Mouse (Mus musculus): Measurements from ENCODE around the gene Zfp950. TPM values are rescaled to one million over a fixed set of nuclear protein-coding genes. Genes with fewer than 3 reads are reported as not detected.
"Not testable (repeated sequence)": the region's sequence is repeated elsewhere in the genome, so short reads cannot be mapped to it uniquely, and the experiment has no call there.

Gene Zfp950
- 21.1 and 22.1 TPM in 2 replicates for polyA plus RNA-seq (2012; rRNA removed)

- TF ChIP-seq CTCF (IDR thresholded peaks at IDR 0.05; ENCODE audit: borderline replicate concordance, extremely low read depth, insufficient read depth, insufficient read length) (no peak), POLR2A (IDR thresholded peaks at IDR 0.05; ENCODE audit: borderline replicate concordance, extremely low read depth, insufficient read depth, insufficient read length, poor library complexity, severe bottlenecking) (0 out of 2 replicates have a peak, but pooled peaks have one; percentile 14)
- DNase-seq (ENCODE audit: low read depth) = peak; percentile 97
Observed at GRCm38 (mm10) chr19:61140342-61141206, at the start of gene Zfp950. Zfp950 (minus strand) TSS chr19:61140840.

GRCm38 (mm10) chr19:61183590-61183989 lies 43.0 kb upstream of the Zfp950 start, which contains the start of gene Gm6020:
Gm6020 (plus strand) TSS chr19:61183890.
- not testable (repeated sequence) for DNase-seq (ENCODE audit: low read depth)

GRCm38 (mm10) chr19:61175756-61176324 lies 35.2 kb upstream of the Zfp950 start, which contains the start of gene Gm7102:
Gm7102 (minus strand) TSS chr19:61176309.
- no peak for TF ChIP-seq POLR2A (IDR thresholded peaks at IDR 0.05; ENCODE audit: borderline replicate concordance, extremely low read depth, insufficient read depth, insufficient read length, poor library complexity, severe bottlenecking)
- no peak for TF ChIP-seq CTCF (IDR thresholded peaks at IDR 0.05; ENCODE audit: borderline replicate concordance, extremely low read depth, insufficient read depth, insufficient read length)
- DNase-seq (ENCODE audit: low read depth) = no peak

GRCm38 (mm10) chr19:61151701-61152420 lies 11.2 kb upstream of the Zfp950 start:
- TF ChIP-seq CTCF (IDR thresholded peaks at IDR 0.05; ENCODE audit: borderline replicate concordance, extremely low read depth, insufficient read depth, insufficient read length) (no peak), POLR2A (IDR thresholded peaks at IDR 0.05; ENCODE audit: borderline replicate concordance, extremely low read depth, insufficient read depth, insufficient read length, poor library complexity, severe bottlenecking) (no peak)
- DNase-seq (ENCODE audit: low read depth) = peak; percentile 42

- TF ChIP-seq POLR2A (IDR thresholded peaks at IDR 0.05; ENCODE audit: borderline replicate concordance, extremely low read depth, insufficient read depth, insufficient read length, poor library complexity, severe bottlenecking) (no peak), CTCF (IDR thresholded peaks at IDR 0.05; ENCODE audit: borderline replicate concordance, extremely low read depth, insufficient read depth, insufficient read length) (no peak)
- peak; percentile 31 for DNase-seq (ENCODE audit: low read depth)
Observed at GRCm38 (mm10) chr19:61151372-61151700, 10.7 kb upstream of the Zfp950 start.

- DNase-seq (ENCODE audit: low read depth) = no peak
- no peak for TF ChIP-seq CTCF (IDR thresholded peaks at IDR 0.05; ENCODE audit: borderline replicate concordance, extremely low read depth, insufficient read depth, insufficient read length)
- no peak for TF ChIP-seq POLR2A (IDR thresholded peaks at IDR 0.05; ENCODE audit: borderline replicate concordance, extremely low read depth, insufficient read depth, insufficient read length, poor library complexity, severe bottlenecking)
Observed at GRCm38 (mm10) chr19:61141299-61141698, 659 bp upstream of the Zfp950 start.

- TF ChIP-seq POLR2A (IDR thresholded peaks at IDR 0.05; ENCODE audit: borderline replicate concordance, extremely low read depth, insufficient read depth, insufficient read length, poor library complexity, severe bottlenecking) (no peak), CTCF (IDR thresholded peaks at IDR 0.05; ENCODE audit: borderline replicate concordance, extremely low read depth, insufficient read depth, insufficient read length) (no peak)
- no peak for DNase-seq (ENCODE audit: low read depth)
Observed at GRCm38 (mm10) chr19:61138655-61139054, 2.0 kb downstream of the Zfp950 start.

- TF ChIP-seq CTCF (IDR thresholded peaks at IDR 0.05; ENCODE audit: borderline replicate concordance, extremely low read depth, insufficient read depth, insufficient read length) (no peak), POLR2A (IDR thresholded peaks at IDR 0.05; ENCODE audit: borderline replicate concordance, extremely low read depth, insufficient read depth, insufficient read length, poor library complexity, severe bottlenecking) (no peak)
- no peak for DNase-seq (ENCODE audit: low read depth)
Observed at GRCm38 (mm10) chr19:61131096-61131495, 9.5 kb downstream of the Zfp950 start.

- TF ChIP-seq CTCF (IDR thresholded peaks at IDR 0.05; ENCODE audit: borderline replicate concordance, extremely low read depth, insufficient read depth, insufficient read length) = peak; percentile 16; the same call in 1 of the 2 replicates
- TF ChIP-seq POLR2A (IDR thresholded peaks at IDR 0.05; ENCODE audit: borderline replicate concordance, extremely low read depth, insufficient read depth, insufficient read length, poor library complexity, severe bottlenecking) = no peak
- DNase-seq (ENCODE audit: low read depth) = no peak
Observed at GRCm38 (mm10) chr19:61110184-61110583, 30.5 kb downstream of the Zfp950 start.

- peak; percentile 54 for DNase-seq (ENCODE audit: low read depth)
- TF ChIP-seq CTCF (IDR thresholded peaks at IDR 0.05; ENCODE audit: borderline replicate concordance, extremely low read depth, insufficient read depth, insufficient read length) = no peak
- no peak for TF ChIP-seq POLR2A (IDR thresholded peaks at IDR 0.05; ENCODE audit: borderline replicate concordance, extremely low read depth, insufficient read depth, insufficient read length, poor library complexity, severe bottlenecking)
Observed at GRCm38 (mm10) chr19:61097764-61098163, 42.9 kb downstream of the Zfp950 start.

- no peak for DNase-seq (ENCODE audit: low read depth)
- TF ChIP-seq CTCF (IDR thresholded peaks at IDR 0.05; ENCODE audit: borderline replicate concordance, extremely low read depth, insufficient read depth, insufficient read length) = no peak
- no peak for TF ChIP-seq POLR2A (IDR thresholded peaks at IDR 0.05; ENCODE audit: borderline replicate concordance, extremely low read depth, insufficient read depth, insufficient read length, poor library complexity, severe bottlenecking)
Observed at GRCm38 (mm10) chr19:61096776-61097175, 43.9 kb downstream of the Zfp950 start.
